Mouse (Mus musculus) layer of hippocampus, postnatal 25 days (tissue): ENCODE data around the gene Aldh4a1. TPM values are rescaled to one million over a fixed set of nuclear protein-coding genes. Genes with fewer than 3 reads are reported as not detected.

Source experiments
- DNase-seq, 2 experiments: peaks; one replicate each; pipeline ENCODE4 v3.0.0; 2022; ENCODE audit warnings: mixed read lengths in 2 of 2, low spot score in 1 of 2; ENCODE audit errors: extremely low spot score in 1 of 2
- total RNA-seq, 2 experiments: library from RNA; stranded (reverse); gene quantifications; 2 replicates each; pipeline ENCODE4 v1.2.3; 2021

The Aldh4a1 gene
- 10 to 100 TPM; 18.0 to 20.2 TPM for total RNA-seq

- peak; percentile 76 to 79 for DNase-seq
These were observed at the start of gene Aldh4a1 for GRCm38 (mm10) chr4:139622373-139623282. Gene Aldh4a1 (plus strand): TSS chr4:139622866.

DNA sequence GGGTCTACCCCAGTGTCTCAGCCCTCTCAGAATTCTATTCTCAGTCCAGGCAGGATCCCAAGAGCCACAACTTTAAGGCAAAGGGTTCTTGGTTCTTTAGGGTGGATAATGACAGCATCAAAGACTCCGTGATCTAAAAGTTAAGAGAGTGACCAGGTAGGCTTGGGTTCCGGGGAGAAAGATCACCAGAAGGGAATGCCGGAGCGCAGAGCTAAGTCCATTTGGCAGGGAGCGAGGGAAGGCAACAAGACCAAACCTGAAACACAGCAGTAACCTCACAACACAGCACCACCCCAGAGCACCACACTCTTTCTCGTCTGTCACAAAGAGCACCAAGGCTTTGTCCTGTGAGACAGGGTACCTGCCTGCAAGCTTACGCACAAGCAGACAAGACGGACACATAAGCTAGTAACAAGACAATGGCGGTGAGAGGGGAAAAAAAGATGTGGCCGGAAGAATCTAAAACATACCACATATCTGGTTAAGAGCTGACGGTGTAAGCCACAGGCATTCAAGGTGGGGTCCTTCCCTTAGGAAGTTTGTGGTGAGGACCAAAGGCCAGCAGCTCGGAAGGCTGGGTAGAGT lies 49.6 kb upstream of the Aldh4a1 start:
- no peak for DNase-seq

DNA sequence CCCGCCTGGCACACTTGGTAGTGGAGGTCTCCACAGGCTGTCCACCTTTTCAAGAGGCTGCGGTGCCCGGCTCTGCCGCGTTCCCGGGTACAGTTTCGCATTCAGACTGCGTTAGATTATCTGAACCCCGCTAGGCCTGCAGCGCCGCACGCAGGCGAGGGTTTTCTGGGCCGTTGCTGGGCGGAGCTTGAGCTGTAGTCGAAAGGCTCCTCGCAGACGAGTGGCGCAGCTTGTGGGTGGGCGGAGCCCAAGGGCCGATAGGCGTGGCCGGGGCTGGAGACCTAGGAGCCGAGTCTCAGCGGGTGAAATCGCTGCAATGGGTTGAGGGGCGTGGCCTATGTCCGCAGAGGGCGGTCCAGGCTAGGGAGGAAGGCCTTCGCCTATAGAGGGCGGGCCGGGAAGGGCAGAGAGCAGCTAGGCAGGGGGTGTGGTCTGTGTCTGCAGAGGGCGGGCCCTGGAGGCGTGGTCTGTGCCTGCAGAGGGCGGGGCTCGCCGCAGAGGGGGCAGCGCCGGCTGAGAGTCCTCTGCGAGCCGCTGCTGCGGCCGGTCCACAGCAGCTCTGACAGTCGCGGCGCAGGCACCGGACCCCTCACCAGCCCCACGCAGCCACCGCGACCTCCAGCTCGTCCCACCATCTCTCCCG lies 48.4 kb upstream of the Aldh4a1 start:
- peak; percentile 87 to 96 for DNase-seq

DNA sequence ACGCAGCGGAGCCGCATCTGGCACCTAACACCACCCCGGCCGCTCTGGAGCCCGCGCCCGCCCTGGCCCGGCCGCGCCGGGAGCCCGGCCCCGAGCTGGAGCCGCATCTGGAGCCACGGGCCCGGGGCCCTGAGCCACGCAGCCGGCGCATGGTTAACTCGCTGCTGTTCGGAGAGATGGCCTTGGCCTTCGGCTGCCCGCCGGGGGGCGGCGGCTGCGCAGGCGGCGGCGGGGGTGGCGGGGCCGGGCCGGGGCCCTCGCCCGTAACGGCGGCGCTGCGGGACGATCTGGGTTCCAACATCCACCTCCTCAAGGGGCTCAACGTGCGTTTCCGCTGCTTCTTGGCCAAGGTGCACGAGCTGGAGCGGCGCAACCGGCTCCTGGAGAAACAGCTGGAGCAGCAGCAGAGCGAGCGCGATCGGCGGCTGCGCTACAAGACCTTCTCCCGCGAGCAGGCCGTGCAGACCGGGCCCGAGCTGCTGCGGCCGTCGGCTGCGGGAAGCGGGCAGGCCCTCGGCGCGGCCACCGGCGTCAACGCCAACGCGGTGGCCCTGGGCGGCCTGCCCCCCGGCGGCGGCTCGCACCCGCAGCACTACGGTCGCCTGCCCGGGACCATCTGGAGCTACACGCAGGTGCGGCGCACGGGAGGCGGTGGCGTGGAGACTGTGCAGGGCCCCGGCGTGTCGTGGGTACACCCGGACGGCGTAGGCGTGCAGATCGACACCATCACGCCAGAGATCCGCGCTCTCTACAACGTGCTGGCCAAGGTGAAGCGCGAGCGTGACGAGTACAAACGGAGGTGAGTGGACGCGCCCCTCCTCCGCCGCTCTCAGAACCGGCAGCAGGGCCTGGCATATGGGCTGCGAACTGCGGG lies 47.6 kb upstream of the Aldh4a1 start:
- peak; percentile 34 to 52 for DNase-seq

DNA sequence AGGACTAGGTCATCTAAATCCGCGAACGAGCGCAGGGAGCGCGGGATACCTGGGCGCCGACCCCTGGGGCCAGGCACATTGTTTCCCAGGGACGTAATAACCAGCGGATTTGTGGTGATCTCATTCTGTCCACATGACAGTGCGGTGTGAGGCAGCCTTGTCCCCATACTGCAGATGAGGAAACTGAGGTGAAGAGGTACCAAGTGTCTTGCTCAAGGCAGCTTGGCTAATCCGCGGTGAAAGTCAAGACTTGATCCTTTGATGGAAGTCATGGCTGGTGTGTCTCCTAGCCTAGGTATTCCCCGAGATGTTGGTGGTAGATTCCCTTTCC lies 47.0 kb upstream of the Aldh4a1 start:
- DNase-seq, result no peak

DNA sequence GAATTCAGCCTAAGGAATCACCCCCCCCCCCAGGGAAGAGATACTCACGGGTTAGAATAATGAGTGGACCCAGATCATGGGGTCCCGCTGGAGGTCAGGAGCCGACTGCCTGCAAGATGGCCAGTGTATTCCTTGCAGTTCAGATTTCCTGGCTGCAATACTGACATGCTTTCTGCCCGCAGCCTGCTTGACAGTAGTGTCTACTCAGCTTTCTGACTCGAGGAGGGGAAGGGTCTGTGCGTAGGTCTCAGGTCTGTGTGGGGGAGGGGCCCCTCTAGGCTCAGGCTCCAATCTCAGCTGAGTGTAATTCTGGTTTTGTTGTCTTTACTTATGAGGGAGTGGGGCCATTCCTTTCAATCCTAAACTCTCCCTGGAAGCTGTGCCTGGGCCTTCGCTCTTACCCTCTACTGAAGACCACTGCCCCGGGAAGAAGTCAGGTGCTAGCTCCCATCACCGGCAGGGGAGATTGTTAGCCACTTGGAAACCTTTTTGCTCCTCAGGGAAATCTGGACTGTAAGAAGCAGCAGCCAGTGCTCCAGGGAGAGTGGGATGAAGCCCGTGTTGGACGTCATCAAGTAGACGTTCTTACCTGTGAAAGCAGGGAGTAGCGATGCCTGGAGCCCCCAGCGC lies 46.3 kb upstream of the Aldh4a1 start:
- no peak for DNase-seq

DNA sequence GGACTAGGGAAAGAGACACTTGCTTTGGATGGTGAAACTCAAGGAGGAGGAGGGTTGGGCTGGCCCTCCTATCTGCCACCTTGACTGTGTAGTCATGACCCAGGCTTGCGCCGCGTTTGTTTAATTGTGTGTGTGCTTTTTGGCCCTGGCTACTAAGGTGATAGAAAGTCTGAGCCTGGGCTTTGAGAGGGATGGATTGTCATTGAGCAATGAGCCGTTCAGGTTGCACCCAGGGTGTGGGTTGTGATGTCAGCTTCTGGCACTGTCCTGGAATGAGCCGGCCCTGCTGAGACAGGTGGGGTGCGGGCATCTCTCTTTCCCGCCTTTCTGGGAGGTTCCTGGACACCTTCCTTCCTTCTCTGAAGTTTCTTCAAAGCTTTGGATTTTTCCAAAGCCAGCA lies 45.7 kb upstream of the Aldh4a1 start:
- no peak for DNase-seq

DNA sequence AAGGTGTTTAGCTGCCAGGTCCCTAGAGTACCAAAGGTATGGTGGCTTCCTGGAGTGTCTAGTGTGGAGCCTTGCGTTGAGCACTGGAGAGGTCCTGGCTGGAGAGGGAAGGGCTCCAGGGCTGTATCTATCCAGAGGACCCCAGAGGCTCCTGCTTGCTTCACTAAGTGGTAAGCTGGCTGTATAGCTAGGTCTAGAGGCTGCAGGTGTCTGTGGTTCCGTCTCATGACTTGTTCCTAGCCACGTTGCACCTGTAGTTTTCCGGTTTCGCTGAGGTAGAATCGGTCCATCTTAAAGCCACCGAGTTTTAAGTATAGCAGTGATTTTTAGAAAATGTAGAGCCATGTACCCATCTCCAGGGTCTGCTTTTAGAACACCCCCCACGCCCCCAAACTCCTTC lies 44.3 kb upstream of the Aldh4a1 start:
- no peak for DNase-seq

DNA sequence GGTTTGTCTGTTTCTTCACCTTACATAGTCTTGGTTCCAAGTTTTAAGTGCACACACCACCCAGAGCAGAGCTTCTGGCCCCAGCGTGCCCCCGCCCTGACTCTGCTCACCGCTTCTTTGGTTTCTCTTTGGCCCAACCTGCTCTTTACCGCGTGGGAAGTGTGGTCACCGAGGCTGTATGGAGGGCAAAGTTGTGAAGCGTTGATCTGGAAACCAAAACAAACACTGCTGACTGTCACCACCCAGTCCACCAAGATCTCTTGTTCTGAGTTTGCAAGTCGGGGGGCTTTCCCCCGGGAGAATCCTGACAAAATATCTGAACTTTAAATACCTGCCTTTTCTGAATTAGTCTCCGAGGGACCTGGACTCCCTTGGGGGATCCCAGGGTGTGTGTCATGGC lies 43.7 kb upstream of the Aldh4a1 start:
- no peak for DNase-seq

DNA sequence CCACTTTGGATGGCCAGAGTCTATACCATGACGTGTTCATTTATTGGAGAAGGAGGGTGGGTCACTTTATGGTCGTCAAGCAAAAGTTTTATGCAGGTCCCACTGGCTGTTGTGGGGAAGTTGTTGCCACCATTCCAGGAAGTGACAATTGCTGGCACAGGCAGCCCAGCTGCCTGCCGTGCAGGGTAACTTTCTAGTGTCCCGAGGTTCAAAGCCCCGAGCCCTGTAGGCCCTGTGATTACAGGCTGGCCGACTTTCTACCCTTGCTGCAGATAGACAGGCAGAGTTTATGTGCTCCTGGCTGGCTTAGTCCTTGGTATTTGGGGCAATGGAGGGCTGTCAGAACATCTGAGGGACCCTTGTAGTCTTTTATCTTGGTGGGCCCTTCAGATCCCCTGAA lies 43.2 kb upstream of the Aldh4a1 start:
- no peak for DNase-seq

DNA sequence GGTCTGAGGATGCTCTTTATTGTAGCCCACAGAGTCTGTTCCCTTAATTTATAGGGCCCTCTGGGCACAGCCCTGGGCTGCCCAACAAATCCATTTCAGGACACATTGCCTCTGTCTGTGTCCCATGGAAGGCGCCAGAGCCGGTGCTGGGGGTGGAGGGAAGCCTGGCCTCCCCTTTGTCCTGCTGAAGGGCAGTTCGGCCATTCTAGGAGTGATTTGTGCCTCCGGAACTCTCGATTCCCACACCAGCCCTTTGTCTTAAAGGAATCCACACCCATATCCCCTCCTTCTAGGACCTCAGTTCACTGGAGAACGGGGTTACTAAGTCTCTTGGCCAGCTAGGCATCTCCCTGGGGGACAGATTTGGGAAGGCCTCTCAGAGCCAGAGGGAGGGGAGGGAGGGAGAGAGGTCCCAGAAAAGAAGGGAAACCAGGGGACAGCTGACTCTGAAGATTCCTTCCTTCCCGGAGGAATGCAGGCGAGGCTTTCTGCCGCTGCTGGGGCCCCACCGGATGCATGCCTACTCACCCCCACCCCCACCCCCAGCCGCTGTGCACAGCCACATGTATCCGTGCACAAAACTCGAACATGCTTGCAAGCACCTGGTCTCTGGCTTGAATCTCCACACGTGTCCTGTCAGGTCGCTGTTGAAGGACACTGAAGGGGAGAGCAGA lies 41.9 kb upstream of the Aldh4a1 start:
- DNase-seq, result no peak

GRCm38 (mm10) chr4:139581427-139582051 lies 41.1 kb upstream of the Aldh4a1 start:
- no peak for DNase-seq

DNA sequence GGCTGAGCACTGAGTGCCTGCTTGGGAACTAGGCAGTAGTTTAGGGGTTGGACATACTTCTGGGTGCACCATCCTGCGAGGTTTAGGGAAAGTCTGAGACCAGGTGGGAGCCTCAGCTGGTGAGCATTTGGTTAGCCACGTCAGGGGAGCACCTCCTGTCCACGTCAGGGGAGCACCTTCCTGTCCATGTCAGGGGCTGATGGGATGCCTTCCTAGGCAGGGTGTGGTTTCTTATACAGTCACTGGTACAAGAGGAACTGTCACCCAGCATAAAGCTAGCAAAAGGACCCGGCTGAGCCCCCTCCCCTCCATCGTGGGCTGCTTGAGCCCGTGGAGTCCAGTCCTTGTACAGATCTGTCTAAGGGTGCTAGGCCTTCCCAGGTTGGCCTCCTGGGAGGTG lies 40.3 kb upstream of the Aldh4a1 start:
- DNase-seq, result no peak

DNA sequence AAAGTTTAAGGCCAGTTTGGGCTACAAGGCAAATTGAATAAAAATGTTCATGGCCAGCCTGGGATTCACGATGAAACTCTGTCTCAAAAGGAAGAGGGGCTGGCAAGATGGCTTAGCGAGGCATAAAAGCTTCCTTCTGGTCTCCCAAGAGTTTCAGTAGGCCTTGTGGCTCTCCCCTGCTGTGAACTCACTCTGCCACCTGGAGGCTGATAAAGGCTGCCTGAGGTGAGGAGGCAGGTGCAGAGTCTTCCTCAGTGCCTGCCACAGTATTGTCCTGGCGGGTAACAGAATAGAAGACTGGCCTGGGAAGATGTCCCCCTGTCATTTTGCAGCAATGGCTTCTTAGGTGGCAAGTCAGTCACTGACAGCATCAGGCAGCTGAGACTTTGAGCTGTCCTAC lies 39.8 kb upstream of the Aldh4a1 start:
- DNase-seq, result no peak

DNA sequence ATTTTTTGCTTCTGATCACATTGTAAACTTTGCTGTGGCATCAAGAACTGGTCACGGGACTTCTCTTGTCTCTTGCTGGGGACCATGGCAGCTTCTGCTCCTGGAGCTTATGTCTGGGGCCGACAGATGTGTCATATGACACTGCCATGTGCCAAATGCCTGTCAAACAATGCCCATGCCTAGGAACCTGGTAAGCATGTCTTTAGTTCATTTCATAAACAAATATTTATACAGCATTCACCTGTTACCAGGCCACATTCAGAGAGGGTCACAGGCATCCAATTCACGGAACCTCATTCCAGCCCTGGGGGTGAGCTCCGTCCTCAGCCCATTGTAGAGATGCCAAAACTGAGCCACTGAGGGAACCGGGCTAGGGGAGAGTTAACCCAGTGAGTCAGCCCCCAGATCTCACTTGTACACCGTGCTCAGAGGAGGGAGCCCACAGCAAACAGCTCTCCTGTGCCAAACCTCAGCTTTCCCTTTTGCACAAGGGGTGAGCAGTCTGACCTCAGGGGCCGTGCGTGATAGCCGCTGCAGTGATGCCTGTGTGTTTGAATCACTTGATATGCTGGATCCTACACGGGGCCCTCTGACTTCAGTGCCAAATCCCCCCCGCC lies 38.9 kb upstream of the Aldh4a1 start:
- no peak for DNase-seq

DNA sequence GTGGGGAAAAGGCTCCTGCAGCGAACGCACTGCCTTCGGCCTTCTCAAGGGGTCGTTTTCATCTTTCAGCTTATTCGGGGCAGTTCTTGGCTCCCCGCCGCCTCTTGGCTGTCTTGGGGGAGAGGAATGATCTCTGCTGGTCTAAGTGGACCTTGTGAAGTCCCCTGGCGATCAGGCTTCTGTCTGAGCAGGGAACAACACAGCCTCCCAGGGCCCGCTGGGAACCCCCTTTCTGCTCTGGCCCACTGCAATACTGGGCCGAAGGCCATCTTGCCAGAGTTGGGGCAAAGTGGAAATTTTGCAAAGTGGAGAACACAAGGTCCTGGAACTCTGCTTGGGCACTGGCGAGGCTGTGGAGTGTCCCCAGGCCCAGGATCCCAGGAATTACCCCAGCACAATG lies 38.0 kb upstream of the Aldh4a1 start:
- DNase-seq, result no peak

DNA sequence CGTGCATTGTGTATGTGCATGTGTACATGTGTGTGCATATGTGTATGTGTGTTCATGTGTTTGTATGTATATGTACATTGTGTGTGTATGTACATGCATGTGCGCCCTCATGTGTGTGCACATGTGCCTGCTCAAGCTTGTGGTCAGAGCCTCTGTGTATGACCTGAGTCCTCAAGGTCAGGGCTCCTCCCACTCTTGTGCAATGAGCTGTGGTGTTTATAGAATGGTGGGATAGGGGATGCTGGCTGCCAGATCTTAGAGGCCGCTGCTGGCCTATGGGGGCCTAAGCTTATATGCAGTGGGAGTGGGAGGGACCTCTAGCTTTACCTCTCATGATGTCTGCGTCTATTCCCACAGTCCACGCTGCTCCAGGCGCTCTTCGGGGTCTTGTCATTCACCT lies 37.0 kb upstream of the Aldh4a1 start:
- no peak for DNase-seq

DNA sequence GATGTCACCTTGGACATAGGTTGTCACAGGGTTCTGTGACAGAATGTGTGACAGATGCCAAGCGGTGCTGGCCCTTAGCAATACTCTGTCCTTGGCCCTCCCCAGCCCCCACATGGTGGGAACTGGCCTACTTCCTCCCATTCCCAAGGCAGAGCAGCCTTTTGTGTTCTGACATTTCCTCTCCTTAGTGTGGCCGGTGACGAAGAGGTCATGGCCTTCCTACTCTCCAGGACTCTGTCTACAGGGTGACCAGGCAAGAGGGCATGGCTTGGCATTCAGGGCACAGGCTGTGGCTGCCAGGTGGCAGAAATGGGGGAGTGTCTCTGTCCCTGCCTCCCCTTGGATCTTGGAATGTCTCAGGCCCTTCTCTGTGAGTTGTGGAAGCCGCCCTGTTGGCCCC lies 35.3 kb upstream of the Aldh4a1 start:
- DNase-seq, result no peak

DNA sequence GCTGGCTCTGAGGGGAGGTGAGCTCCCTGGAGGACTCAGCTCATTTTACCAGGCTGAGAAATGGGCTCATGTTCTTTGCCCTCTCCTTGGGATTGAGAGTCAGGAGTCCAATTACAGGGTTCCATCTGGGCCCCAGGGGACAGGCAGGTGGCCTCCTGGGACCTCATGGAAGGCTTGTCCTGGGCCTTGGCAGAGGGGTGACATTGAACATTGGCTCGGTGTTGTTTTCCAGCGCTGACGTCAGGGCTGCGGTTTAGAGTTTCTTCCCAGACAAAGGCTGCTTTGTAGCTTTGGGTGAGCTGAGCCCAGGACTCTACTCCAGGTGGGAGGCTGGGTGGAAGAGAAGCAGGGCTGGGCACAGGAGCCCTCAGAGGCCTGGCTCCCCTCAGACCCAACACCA lies 34.9 kb upstream of the Aldh4a1 start:
- DNase-seq, result no peak
